Comparison of ENCODE assay signal across 8 mouse cellular contexts in genomic region chr11:120188481-120189441, GRCm38 (mm10). TPM values are rescaled to one million over a fixed set of nuclear protein-coding genes. Genes with fewer than 3 reads are reported as not detected.
A peak's percentile ranks its signal among the peaks of the same experiment; 100 is the strongest.
DNase-seq lines count a peak whose midpoint lies in the region; ATAC-seq and TF ChIP-seq lines count a peak whose summit lies in the region.

No protein-coding gene starts in this region.

- H3K27me3 ChIP-seq in forebrain, embryonic 15.5 days: no peaks in the 10 kb centered on the region
- no peaks in the 10 kb centered on the region for H3K27me3 ChIP-seq in stomach, embryonic 16.5 days (ENCODE audit: control insufficient read depth, insufficient read depth, low read length)

- H3K4me2 ChIP-seq in forebrain, embryonic 15.5 days (replicated peaks): peak overlapping the region; percentile 81
- peak overlapping the region; percentile 95 for H3K4me2 ChIP-seq in stomach, embryonic 16.5 days (ENCODE audit: low read depth, low read length)

- no peaks in the 10 kb centered on the region for H3K36me3 ChIP-seq in forebrain, embryonic 15.5 days
- H3K36me3 ChIP-seq in stomach, embryonic 16.5 days (ENCODE audit: control insufficient read depth, insufficient read depth, low read length): no peaks in the 10 kb centered on the region

- intact Hi-C loops in heart, postnatal 36 days (cut with DNase I): loop anchor here (1.0 to 2.0 kb wide), 3 partner anchors 42 to 118 kb away; no protein-coding TSS in a partner anchor

- peak overlapping the region; percentile 93 for H3K9ac ChIP-seq in forebrain, embryonic 15.5 days (replicated peaks)
- peak overlapping the region; percentile 99 for H3K9ac ChIP-seq in stomach, embryonic 16.5 days (ENCODE audit: low read length)

- peak in 1 of 2 experiments; percentile 42 for DNase-seq in layer of hippocampus, adult 2 months (ENCODE audit: low spot score in 2 of 2)
- no peak for DNase-seq in layer of hippocampus, adult 9-11 months
- peak; percentile 87 for DNase-seq in brain, embryonic 14.5 days (ENCODE audit: low read depth)
- peak; percentile 62 to 71 for DNase-seq in heart, postnatal 36 days
- DNase-seq in kidney, postnatal 4 days: peak; percentile 64 to 79
- DNase-seq in lung, postnatal 4 days: peak; percentile 71 to 72

- under 1% methylated on average over 41 of the region's 41 CpGs for WGBS in forebrain, embryonic 15.5 days
- WGBS in stomach, embryonic 16.5 days: under 1% methylated on average over 41 of the region's 41 CpGs

- no peak for TF ChIP-seq POLR2A in brain, embryonic 14.5 days (IDR thresholded peaks at IDR 0.05; ENCODE audit: borderline replicate concordance, extremely low read depth, insufficient read depth, insufficient read length, poor library complexity, severe bottlenecking)

- H3K27ac ChIP-seq in layer of hippocampus, adult 2 months: peak overlapping the region; percentile 89
- H3K27ac ChIP-seq in forebrain, embryonic 15.5 days (replicated peaks): peak overlapping the region; percentile 96
- H3K27ac ChIP-seq in stomach, embryonic 16.5 days (ENCODE audit: low read length): peak overlapping the region; percentile 98

- ATAC-seq in forebrain, embryonic 15.5 days (replicated peaks): no peak; the same call in 1 of the 2 replicates
- ATAC-seq in stomach, embryonic 16.5 days (ENCODE audit: insufficient read depth, low FRiP score): no peak

- peaks cover 40% of the 10 kb centered on the region for H3K4me1 ChIP-seq in forebrain, embryonic 15.5 days
- H3K4me1 ChIP-seq in stomach, embryonic 16.5 days (ENCODE audit: control insufficient read depth, insufficient read depth, low read length): peaks cover 40% of the 10 kb centered on the region

- peak overlapping the region; percentile 88 for H3K4me3 ChIP-seq in layer of hippocampus, adult 2 months
- peak overlapping the region; percentile 72 for H3K4me3 ChIP-seq in forebrain, embryonic 15.5 days
- peak overlapping the region; percentile 88 for H3K4me3 ChIP-seq in stomach, embryonic 16.5 days (replicated peaks; ENCODE audit: low read length)

- no peaks in the 10 kb centered on the region for H3K9me3 ChIP-seq in forebrain, embryonic 15.5 days
- H3K9me3 ChIP-seq in stomach, embryonic 16.5 days (replicated peaks; ENCODE audit: control insufficient read depth, low read length): no peaks in the 10 kb centered on the region

- TF ChIP-seq CTCF in layer of hippocampus, adult 2 months (conservative IDR thresholded peaks at IDR 0.05): 0 out of 2 replicates have a peak, but pooled peaks have one; percentile 10
- no peak for TF ChIP-seq CTCF in brain, embryonic 14.5 days (IDR thresholded peaks at IDR 0.05; ENCODE audit: borderline replicate concordance, extremely low read depth, insufficient read depth, insufficient read length)

RNA-seq across cellular contexts. Expression of gene Slc38a10, which starts 37.6 kb away (rescaled TPM):
- total RNA-seq in layer of hippocampus, adult 2 months (2021): 10 to 100 TPM; 86.1 to 86.5 TPM
- 122 and 134 TPM in 2 replicates for polyA plus RNA-seq in brain, embryonic 14.5 days (2012; rRNA removed)
- polyA plus RNA-seq in forebrain, embryonic 15.5 days (2015; fragmentation: Nextera tagmentation; extraction: Ambion mirVana): 97.7 and 98.9 TPM in 2 replicates
- total RNA-seq in heart, postnatal 36 days (2021): 10 to 100 TPM; 79.8 to 81.1 TPM
- 95.9 and 99.2 TPM in 2 replicates for polyA plus RNA-seq in stomach, embryonic 16.5 days (2015; fragmentation: Nextera tagmentation; extraction: Ambion mirVana)

RNA-seq across cellular contexts. Expression of gene Bahcc1, which starts 44.0 kb away (rescaled TPM):
- total RNA-seq in layer of hippocampus, adult 2 months (2021): 10 to 100 TPM; 19.9 to 20.7 TPM
- 29.0 and 47.0 TPM in 2 replicates for polyA plus RNA-seq in brain, embryonic 14.5 days (2012; rRNA removed)
- polyA plus RNA-seq in forebrain, embryonic 15.5 days (2015; fragmentation: Nextera tagmentation; extraction: Ambion mirVana): 15.4 and 16.1 TPM in 2 replicates
- 10 to 100 TPM in 1 of 2 experiments, 1 to 10 TPM in 1; 8.5 to 11.2 TPM for total RNA-seq in heart, postnatal 36 days (2021)
- polyA plus RNA-seq in stomach, embryonic 16.5 days (2015; fragmentation: Nextera tagmentation; extraction: Ambion mirVana): 4.5 and 5.6 TPM in 2 replicates
